ENCODE assay signal across 35 mouse cellular contexts in the genomic region with DNA sequence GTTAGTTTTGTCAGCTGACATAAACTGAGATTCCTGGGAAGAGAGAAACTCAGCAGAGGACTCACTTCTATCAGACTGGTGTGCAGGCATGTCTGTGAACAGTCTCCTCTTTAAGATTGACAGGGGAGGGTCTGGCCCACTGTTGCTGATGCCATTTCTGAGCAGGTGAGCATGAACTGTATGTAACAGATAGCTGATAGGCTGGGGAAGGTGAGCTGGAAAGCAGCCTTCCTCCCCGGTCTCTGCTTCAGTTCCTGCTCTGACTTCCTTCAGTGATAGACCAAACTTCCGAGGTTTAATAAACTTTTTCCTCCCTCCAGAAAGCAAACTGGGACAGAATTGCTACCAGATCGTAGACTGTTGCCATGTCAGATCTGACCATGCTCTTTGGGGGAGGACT.
"Had no signal": no experiment of that assay in that cellular context is flagged by ENCODE, and none has a peak within 500 bp of the region (broad histone marks: within the 10 kb centered on the region; RNA-seq: fewer than 3 reads in every experiment).

No protein-coding gene starts in this region.

- H3K27ac ChIP-seq: heart, embryonic 10.5 days; heart, embryonic 13.5 days; heart, embryonic 15.5 days; hindbrain, embryonic 10.5 days; hindbrain, embryonic 12.5 days; hindbrain, embryonic 13.5 days; hindbrain, embryonic 14.5 days; hindbrain, embryonic 15.5 days; hindbrain, postnatal 0 days; intestine, embryonic 15.5 days; kidney, embryonic 15.5 days; kidney, postnatal 0 days; layer of hippocampus, adult 2 months had no signal

- H3K9ac ChIP-seq: heart, embryonic 12.5 days; heart, embryonic 13.5 days; heart, embryonic 15.5 days; hindbrain, embryonic 12.5 days; hindbrain, embryonic 13.5 days; hindbrain, embryonic 14.5 days; hindbrain, embryonic 15.5 days; intestine, embryonic 15.5 days; kidney, embryonic 15.5 days had no signal

- DNase-seq: heart, postnatal 10 days; heart, postnatal 14 days; heart, postnatal 36 days; heart, postnatal 4 days; kidney, adult 11 months; kidney, adult 18-20 months; kidney, adult 2 months; kidney, adult 8-10 months; kidney, adult 9 months; kidney, postnatal 10 days; kidney, postnatal 14 days; kidney, postnatal 25 days; kidney, postnatal 36 days; kidney, postnatal 4 days; layer of hippocampus, adult 9-11 months; layer of hippocampus, postnatal 36 days had no signal

- H3K4me3 ChIP-seq: heart, embryonic 10.5 days; heart, embryonic 12.5 days; heart, embryonic 13.5 days; heart, embryonic 15.5 days; hindbrain, embryonic 10.5 days; hindbrain, embryonic 12.5 days; hindbrain, embryonic 13.5 days; hindbrain, embryonic 15.5 days; intestine, embryonic 15.5 days; kidney, embryonic 15.5 days; layer of hippocampus, adult 2 months had no signal

- H3K9me3 ChIP-seq: heart, embryonic 10.5 days; heart, embryonic 12.5 days; heart, embryonic 13.5 days; heart, embryonic 15.5 days; hindbrain, embryonic 10.5 days; hindbrain, embryonic 12.5 days; hindbrain, embryonic 13.5 days; hindbrain, embryonic 15.5 days; intestine, embryonic 15.5 days; kidney, embryonic 15.5 days had no signal

- ATAC-seq: hindbrain, embryonic 16.5 days; hindbrain, postnatal 0 days; inflammation-experienced regulatory T-cells, adult 6 months; intestine, embryonic 15.5 days; intestine, embryonic 16.5 days; intestine, postnatal 0 days had no signal

- H3K4me2 ChIP-seq: heart, embryonic 11.5 days; heart, embryonic 12.5 days; heart, embryonic 13.5 days; heart, embryonic 15.5 days; hindbrain, embryonic 12.5 days; hindbrain, embryonic 13.5 days; hindbrain, embryonic 14.5 days; hindbrain, embryonic 15.5 days; intestine, embryonic 15.5 days; kidney, embryonic 15.5 days had no signal

- H3K36me3 ChIP-seq: heart, embryonic 10.5 days; heart, embryonic 12.5 days; heart, embryonic 13.5 days; heart, embryonic 15.5 days; hindbrain, embryonic 10.5 days; hindbrain, embryonic 12.5 days; hindbrain, embryonic 13.5 days; hindbrain, embryonic 15.5 days; intestine, embryonic 15.5 days; kidney, embryonic 15.5 days had no signal

- H3K27me3 ChIP-seq: heart, embryonic 12.5 days; heart, embryonic 13.5 days; heart, embryonic 15.5 days; hindbrain, embryonic 12.5 days; hindbrain, embryonic 13.5 days; hindbrain, embryonic 15.5 days; intestine, embryonic 15.5 days; kidney, embryonic 15.5 days had no signal

- H3K4me1 ChIP-seq: heart, embryonic 10.5 days; heart, embryonic 12.5 days; heart, embryonic 13.5 days; heart, embryonic 15.5 days; hindbrain, embryonic 10.5 days; hindbrain, embryonic 12.5 days; hindbrain, embryonic 13.5 days; hindbrain, embryonic 15.5 days; intestine, embryonic 15.5 days; kidney, embryonic 15.5 days had no signal
